ENCODE assay signal across 8 mouse cellular contexts in the genomic region with DNA sequence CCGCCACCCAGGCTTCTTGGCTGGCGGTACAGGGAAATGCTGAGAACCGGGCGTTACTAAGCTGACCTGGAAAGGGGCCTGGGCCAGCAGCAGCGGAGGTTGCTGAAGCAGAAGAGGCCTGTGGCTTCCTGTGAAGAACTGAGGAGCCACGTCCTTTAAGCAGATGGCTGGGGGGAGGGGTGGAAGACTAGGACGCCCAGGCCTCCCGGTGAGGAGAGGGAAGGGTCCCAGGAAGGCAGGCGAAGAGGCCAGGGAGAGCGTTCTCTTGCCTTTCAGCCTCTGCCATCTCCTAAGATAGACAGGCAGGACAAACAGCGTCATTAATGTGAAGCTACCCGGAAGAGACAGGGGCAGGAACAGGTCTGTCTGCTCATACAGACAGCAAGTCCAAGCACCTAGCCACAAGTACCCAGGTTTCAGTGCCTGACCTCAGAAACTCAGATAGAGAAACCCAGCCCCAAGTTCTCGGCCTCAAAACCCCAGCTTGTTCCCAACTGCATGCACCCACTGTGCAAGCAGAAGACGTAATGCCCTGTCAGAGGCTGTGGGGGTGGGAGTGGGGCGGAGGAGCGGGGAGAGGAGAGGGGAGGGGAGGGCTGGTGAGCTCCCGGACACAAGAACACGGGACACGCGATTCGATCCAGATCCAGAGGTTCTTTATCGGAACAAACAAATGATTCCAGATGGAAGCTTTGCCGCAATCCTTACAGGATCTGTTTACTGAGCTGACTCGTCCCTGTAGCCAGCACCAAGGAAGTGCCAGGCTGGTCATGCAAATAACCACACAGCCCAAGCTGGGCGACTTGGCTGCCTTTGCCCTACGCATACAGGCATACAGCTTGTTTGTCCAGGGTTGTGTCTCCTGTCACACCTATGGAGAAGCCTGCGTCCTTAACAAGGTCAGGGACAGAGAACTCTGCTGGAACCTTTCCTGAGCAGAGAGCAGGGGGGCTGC. TPM values are rescaled to one million over a fixed set of nuclear protein-coding genes. Genes with fewer than 3 reads are reported as not detected.
A peak's percentile ranks its signal among the peaks of the same experiment; 100 is the strongest.
DNase-seq lines count a peak whose midpoint lies in the region; ATAC-seq lines count a peak whose summit lies in the region.

No protein-coding gene starts in this region.

- no peaks in the 10 kb centered on the region for H3K9me3 ChIP-seq in heart, embryonic 10.5 days
- no peaks in the 10 kb centered on the region for H3K9me3 ChIP-seq in liver, embryonic 16.5 days (replicated peaks; ENCODE audit: control insufficient read depth, low read length)
- no peaks in the 10 kb centered on the region for H3K9me3 ChIP-seq in neural tube, embryonic 13.5 days

- H3K36me3 ChIP-seq in heart, embryonic 10.5 days: no peaks in the 10 kb centered on the region
- no peaks in the 10 kb centered on the region for H3K36me3 ChIP-seq in liver, embryonic 16.5 days (ENCODE audit: control insufficient read depth, insufficient read depth)
- H3K36me3 ChIP-seq in neural tube, embryonic 13.5 days: no peaks in the 10 kb centered on the region

- H3K27ac ChIP-seq in heart, embryonic 10.5 days: peak overlapping the region; percentile 93
- peak overlapping the region; percentile 74 for H3K27ac ChIP-seq in liver, embryonic 16.5 days (ENCODE audit: low read length)
- H3K27ac ChIP-seq in neural tube, embryonic 13.5 days (replicated peaks): peak overlapping the region; percentile 75

- DNase-seq in 3T3-L1 (ENCODE audit: low read depth, low spot score) (peak; percentile 59), ZHBTc4 (ENCODE audit: low read depth, low spot score) (peak; percentile 83)
- DNase-seq in embryo, embryonic 9.5 days (ENCODE audit: extremely low spot score): peak; percentile 68
- no peak for DNase-seq in heart, embryonic 10.5 days (ENCODE audit: low spot score)
- peak; percentile 42 for DNase-seq in kidney, adult 9 months
- DNase-seq in thymus, postnatal 10 days (ENCODE audit: low spot score in 2 of 2): peak; percentile 76

- ATAC-seq in liver, embryonic 16.5 days (ENCODE audit: low read depth): peak; percentile 47
- peak; percentile 38 for ATAC-seq in neural tube, embryonic 13.5 days (ENCODE audit: low read depth)

- peaks cover 64% of the 10 kb centered on the region for H3K4me1 ChIP-seq in heart, embryonic 10.5 days
- peaks cover 21% of the 10 kb centered on the region for H3K4me1 ChIP-seq in liver, embryonic 16.5 days (ENCODE audit: control insufficient read depth, low read depth, low read length)
- H3K4me1 ChIP-seq in neural tube, embryonic 13.5 days (replicated peaks): peaks cover 19% of the 10 kb centered on the region

- peak overlapping the region; percentile 28 for H3K9ac ChIP-seq in liver, embryonic 16.5 days (ENCODE audit: low read depth, low read length)
- peak overlapping the region; percentile 59 for H3K9ac ChIP-seq in neural tube, embryonic 13.5 days

- 0 out of 2 replicates have a peak, but pooled peaks cover under 1% of the 10 kb centered on the region for H3K27me3 ChIP-seq in heart, embryonic 10.5 days (ENCODE audit: insufficient read depth, poor library complexity, severe bottlenecking)
- no peaks in the 10 kb centered on the region for H3K27me3 ChIP-seq in liver, embryonic 16.5 days (ENCODE audit: control insufficient read depth, insufficient read depth, low read depth, low read length)
- 0 out of 2 replicates have a peak, but pooled peaks cover 2% of the 10 kb centered on the region for H3K27me3 ChIP-seq in neural tube, embryonic 13.5 days

- peak overlapping the region; percentile 47 for H3K4me2 ChIP-seq in liver, embryonic 16.5 days (ENCODE audit: low read depth, low read length)
- peak overlapping the region; percentile 46 for H3K4me2 ChIP-seq in neural tube, embryonic 13.5 days

- peak overlapping the region; percentile 46 for H3K4me3 ChIP-seq in heart, embryonic 10.5 days
- peak overlapping the region; percentile 14 for H3K4me3 ChIP-seq in liver, embryonic 16.5 days (ENCODE audit: low read depth, low read length)
- peak overlapping the region; percentile 8 for H3K4me3 ChIP-seq in neural tube, embryonic 13.5 days

- WGBS in heart, embryonic 10.5 days: 12% methylated on average over 27 of the region's 27 CpGs
- WGBS in liver, embryonic 16.5 days (ENCODE audit: insufficient replicate concordance): 17% methylated on average over 27 of the region's 27 CpGs
- WGBS in neural tube, embryonic 13.5 days: 14% methylated on average over 27 of the region's 27 CpGs

RNA-seq across cellular contexts. Expression of a gene that starts 24.0 kb away (rescaled TPM):
- polyA plus RNA-seq in heart, embryonic 10.5 days (2016; fragmentation: Nextera tagmentation; extraction: Ambion mirVana): 32.3 and 33.1 TPM in 2 replicates
- polyA plus RNA-seq in liver, embryonic 16.5 days (2015; fragmentation: Nextera tagmentation; extraction: Ambion mirVana): 24.6 and 27.7 TPM in 2 replicates
- 37.0 and 46.0 TPM in 2 replicates for polyA plus RNA-seq in neural tube, embryonic 13.5 days (2015; fragmentation: Nextera tagmentation; extraction: Ambion mirVana)

RNA-seq across cellular contexts. Expression of a gene that starts 27.6 kb away (rescaled TPM):
- 0.36 and 0.43 TPM in 2 replicates for polyA plus RNA-seq in heart, embryonic 10.5 days (2016; fragmentation: Nextera tagmentation; extraction: Ambion mirVana)
- polyA plus RNA-seq in liver, embryonic 16.5 days (2015; fragmentation: Nextera tagmentation; extraction: Ambion mirVana): 2.4 and 3.2 TPM in 2 replicates
- not detected in 2 replicates for polyA plus RNA-seq in neural tube, embryonic 13.5 days (2015; fragmentation: Nextera tagmentation; extraction: Ambion mirVana)
